Mouse (Mus musculus) myocyte (in vitro differentiated cells): ENCODE measurements around the gene Klf17.

Experiments
- CEBPB ChIP-seq: IDR thresholded peaks from 2 replicates; pipeline ENCODE4 v1.6.1; 2011; ENCODE audit warnings: mild to moderate bottlenecking, moderate library complexity; ENCODE audit not compliant: poor library complexity, insufficient read depth, severe bottlenecking
- MAX ChIP-seq: IDR thresholded peaks from one replicate; pipeline ENCODE4 v1.6.1; 2011; ENCODE audit warnings: low read depth, mild to moderate bottlenecking, control low read depth
- POLR2A ChIP-seq: IDR thresholded peaks from one replicate; pipeline ENCODE4 v1.6.1; 2011; ENCODE audit warnings: low read depth, mild to moderate bottlenecking, control low read depth, moderate library complexity; ENCODE audit not compliant: insufficient read length
- POLR2AphosphoS2 ChIP-seq: IDR thresholded peaks from one replicate; pipeline ENCODE4 v1.6.1; 2011; ENCODE audit warnings: low read depth, control low read depth; ENCODE audit not compliant: insufficient read length
- REST ChIP-seq: IDR thresholded peaks from one replicate; pipeline ENCODE4 v1.6.1; 2011; ENCODE audit warnings: mild to moderate bottlenecking, control low read depth, moderate library complexity; ENCODE audit not compliant: insufficient read depth, insufficient read length
- SRF ChIP-seq: IDR thresholded peaks from one replicate; pipeline ENCODE4 v1.6.1; 2011; ENCODE audit warnings: low read depth; ENCODE audit not compliant: control insufficient read depth, insufficient read length
- USF1 ChIP-seq: IDR thresholded peaks from one replicate; pipeline ENCODE4 v1.6.1; 2011; ENCODE audit warnings: low read depth, mild to moderate bottlenecking, control low read depth, moderate library complexity

GRCm38 (mm10) chr4:117788308-117788707 is 22.9 kb upstream of the Klf17 start:
- TF ChIP-seq POLR2A (no peak), POLR2AphosphoS2 (no peak), SRF (no peak), MAX (no peak), REST (no peak), USF1 (no peak), CEBPB (no peak)
